Mouse (Mus musculus) embryo, embryonic 10 days (tissue): ENCODE measurements around the gene Olfr366.
"Not testable (repeated sequence)": the region's sequence is repeated elsewhere in the genome, so short reads cannot be mapped to it uniquely, and the experiment has no call there.

ENCODE experiments used
- DNase-seq: peaks from one replicate; pipeline ENCODE4 v3.0.0-alpha.2; 2015; ENCODE audit warnings: low spot score

Olfr366 gene

DNA sequence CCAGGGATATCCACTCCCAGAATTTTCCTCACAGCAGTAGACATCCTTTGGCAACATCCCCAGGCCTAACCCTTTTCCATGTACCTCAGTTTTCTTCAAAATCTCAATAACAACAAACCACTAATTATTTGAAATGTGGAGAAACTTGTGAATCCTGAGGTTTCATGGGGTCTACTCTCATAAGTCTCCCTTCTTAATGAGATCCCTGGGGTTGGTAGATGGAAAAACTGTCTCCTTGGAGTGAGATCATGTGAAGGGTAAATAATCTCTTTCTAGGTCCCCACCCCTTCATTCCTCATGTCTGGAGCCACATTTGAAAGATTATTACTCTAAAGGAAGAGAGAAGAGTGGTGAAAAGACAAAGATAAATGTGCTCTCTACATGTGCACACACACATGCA lies at the start of gene Olfr366:
TSS of gene Olfr366 (plus strand) at position 301 of the 400 bp plus-strand sequence.
- DNase-seq, result no peak

- DNase-seq, result no peak
Observed at GRCm38 (mm10) chr2:37187898-37188297, 23.5 kb upstream of the Olfr366 start, which contains the start of gene Olfr365. Gene Olfr365 (plus strand): TSS chr2:37188198.

GRCm38 (mm10) chr2:37261781-37262180 lies 50.4 kb downstream of the Olfr366 start:
- DNase-seq, result not testable (repeated sequence)
